Mouse (Mus musculus): ENCODE results near the gene Gm32742. TPM values are rescaled to one million over a fixed set of nuclear protein-coding genes. Genes with fewer than 3 reads are reported as not detected.
A peak's percentile ranks its signal among the peaks of the same experiment; 100 is the strongest.

The Gm32742 gene
- not detected in 3 replicates for total RNA-seq (2017)

DNA sequence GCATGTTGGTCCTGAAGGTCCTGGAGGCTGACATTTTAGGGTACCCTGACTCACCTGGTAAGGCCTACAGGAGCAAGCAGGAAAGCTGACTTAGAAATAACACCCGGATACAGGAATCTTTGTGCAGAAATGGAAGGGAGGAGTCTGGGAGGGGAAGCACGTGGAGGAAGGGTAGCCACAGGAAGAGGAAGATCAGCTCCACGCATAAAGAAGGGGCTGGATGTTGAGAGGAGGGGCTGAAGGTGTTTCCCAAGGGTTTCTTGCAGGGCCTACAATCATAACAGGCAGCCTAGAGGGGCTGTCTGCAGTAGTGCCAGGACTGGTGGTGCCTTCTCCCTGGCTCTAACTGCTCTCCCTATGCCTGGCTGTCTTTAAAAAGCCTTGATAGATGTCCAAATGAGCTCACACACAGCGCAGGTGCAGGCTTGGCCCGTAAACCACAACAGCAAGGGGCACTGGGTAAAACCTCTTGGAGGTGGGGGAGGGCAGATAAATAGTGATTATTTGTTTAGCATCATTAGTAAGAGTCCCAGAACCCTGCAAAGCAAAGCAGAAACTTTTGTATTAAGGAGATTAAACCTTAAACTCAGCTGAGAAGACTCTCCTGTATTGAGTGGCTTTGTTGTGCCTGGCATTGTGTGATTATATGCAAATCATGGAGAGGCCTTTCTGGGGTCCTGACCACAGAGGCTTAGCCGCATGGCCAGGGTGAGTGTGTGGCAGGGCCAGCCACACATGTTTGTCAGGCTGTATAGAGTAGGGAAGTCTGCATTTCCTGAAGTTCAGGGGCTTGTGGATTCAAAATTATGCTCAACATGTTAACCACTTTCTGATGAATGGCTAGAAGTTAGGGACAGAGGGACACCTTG, at the start of gene Gm32742:
Gm32742 (minus strand) TSS at position 206 of the 869 bp plus-strand sequence.
- ATAC-seq (replicated peaks; ENCODE audit: insufficient number of reproducible peaks, low FRiP score, low TSS enrichment, poor library complexity, severe bottlenecking): no peak

GRCm38 (mm10) chr9:51213729-51214237, 48.5 kb upstream of the Gm32742 start:
- 0 out of 2 replicates have a peak, but pooled peaks have one; percentile 20 for ATAC-seq (replicated peaks; ENCODE audit: insufficient number of reproducible peaks, low FRiP score, low TSS enrichment, poor library complexity, severe bottlenecking)

DNA sequence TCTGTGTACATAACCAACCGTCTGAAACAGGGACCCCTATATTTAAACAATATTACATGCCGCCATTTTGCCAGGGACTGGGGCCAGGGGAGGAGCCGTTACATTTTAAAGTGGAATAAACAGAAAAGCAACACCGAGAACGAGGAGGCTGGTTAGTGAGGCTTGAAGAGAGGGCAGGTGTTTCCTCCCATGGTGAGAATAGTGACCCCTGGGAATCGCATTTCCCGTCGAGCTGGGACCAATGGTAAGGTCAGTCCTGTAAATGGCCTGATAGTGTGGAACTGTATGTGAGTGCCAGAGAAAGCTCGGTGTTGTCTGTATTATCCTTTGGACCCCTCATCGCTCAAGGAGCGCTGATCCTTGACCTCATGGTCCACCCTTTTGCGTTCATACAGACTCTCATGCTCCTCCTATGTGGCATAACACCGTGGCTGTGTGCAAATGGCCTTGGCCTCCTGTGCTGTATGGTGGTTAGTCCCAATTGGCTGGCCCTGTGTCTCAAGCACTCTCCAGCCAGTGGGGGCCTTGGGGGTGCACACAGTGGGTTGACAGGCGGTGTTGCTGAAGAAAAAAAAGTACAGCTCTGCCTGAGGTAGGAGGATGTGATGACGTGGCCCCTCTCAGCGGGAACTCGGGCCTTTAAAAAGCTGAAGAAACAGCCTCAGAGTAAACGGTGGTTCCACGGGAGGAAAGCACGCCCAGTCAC, 47.9 kb upstream of the Gm32742 start, which contains the start of gene Pou2af1:
Pou2af1 (plus strand) TSS at position 686 of the 706 bp plus-strand sequence.
- peak; percentile 53 for ATAC-seq (replicated peaks; ENCODE audit: insufficient number of reproducible peaks, low FRiP score, low TSS enrichment, poor library complexity, severe bottlenecking)

DNA sequence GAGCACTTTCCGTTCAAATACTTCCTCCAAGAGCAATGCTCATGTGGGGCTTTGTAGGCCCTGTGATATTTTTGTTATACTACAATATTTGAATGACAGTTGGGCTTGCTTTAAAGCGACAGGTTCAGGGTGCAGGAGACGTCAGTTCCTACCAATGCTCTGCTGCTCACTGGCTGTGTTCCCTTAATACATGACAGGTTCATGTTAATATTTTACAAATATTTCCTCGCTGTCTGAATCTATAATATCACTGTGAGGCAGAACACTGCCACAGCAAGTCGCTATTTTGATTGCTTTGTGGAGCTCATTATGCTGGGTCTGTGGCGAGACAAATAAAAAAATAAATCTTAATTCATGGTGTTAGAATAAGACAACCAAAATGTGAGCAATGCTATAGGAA, 45.9 kb upstream of the Gm32742 start:
- ATAC-seq (replicated peaks; ENCODE audit: insufficient number of reproducible peaks, low FRiP score, low TSS enrichment, poor library complexity, severe bottlenecking): no peak

DNA sequence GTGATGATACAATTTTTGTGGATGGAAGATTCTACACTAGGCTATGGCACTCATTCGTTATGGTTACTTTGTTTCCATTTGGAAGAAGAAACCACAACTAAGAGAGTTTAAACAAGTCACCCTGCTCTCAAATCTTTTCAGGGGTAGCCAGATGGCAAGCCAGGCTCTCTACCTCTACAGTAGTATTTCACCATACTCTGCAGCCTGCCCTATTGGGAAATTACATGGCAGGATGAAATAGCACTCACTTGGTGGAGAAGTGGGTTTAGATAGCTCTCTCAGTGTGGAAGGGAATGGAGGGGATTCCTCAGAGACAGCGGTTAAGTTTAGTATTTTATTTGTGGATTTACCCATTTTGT, 43.6 kb upstream of the Gm32742 start:
- ATAC-seq (replicated peaks; ENCODE audit: insufficient number of reproducible peaks, low FRiP score, low TSS enrichment, poor library complexity, severe bottlenecking): no peak

DNA sequence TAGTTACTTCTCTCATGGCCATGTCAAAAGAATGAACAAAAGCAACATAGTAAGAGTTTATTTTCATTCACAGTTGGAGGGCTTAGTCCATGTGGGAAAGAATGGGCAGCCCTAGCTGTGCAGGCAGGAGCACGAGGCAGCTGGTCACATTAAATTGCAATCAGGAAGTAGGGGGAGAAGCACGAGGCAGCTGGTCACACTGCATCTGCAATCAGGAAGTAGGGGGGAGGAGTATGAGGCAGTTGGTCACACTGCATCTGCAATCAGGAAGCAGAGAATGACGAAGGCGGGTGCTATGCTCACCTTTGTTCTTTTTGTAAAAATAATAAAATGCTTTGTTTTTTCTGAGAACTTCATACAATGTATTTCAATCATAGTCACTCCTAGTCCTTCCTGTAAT, 29.5 kb upstream of the Gm32742 start:
- no peak for ATAC-seq (replicated peaks; ENCODE audit: insufficient number of reproducible peaks, low FRiP score, low TSS enrichment, poor library complexity, severe bottlenecking)

DNA sequence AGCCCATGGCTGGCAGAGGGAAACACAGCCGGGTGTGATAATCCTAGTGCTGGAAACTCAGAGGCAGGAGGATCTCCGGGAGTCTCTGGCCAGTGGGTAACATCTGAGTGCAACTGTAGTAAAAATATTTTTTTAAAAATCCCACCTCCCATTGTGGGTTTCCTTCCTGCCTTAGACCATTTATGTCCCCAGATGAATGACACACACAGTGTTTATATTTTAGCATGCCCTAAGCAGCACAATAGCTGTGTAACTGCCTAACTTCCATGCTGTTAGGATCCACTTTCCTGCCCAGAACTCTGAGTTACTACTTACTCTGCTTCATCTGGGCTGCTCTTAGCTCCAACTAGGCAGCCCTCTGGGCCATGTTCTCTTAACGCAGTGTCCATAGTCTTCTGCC, 25.3 kb upstream of the Gm32742 start:
- ATAC-seq (replicated peaks; ENCODE audit: insufficient number of reproducible peaks, low FRiP score, low TSS enrichment, poor library complexity, severe bottlenecking): no peak

GRCm38 (mm10) chr9:51185871-51186270, 20.6 kb upstream of the Gm32742 start:
- no peak for ATAC-seq (replicated peaks; ENCODE audit: insufficient number of reproducible peaks, low FRiP score, low TSS enrichment, poor library complexity, severe bottlenecking)

DNA sequence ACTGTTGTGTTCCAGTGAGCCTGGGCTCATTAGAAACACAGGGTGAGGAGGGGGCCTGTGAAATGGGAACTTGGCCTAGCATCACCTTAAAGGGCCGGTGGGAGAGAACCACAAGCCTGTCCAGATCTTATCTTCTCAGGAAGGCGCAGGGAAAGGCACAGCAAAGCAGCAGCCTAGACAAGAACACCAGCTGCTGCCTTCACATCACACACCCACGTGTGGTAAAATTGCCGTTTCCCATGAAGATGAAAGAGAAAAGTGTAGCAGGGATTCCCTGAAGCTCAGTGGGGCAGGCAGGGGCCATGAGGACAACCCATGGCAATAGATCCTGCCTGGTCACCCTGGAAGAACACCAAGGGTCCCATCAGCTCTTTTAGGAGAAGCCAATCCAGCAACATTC, 20.1 kb upstream of the Gm32742 start:
- ATAC-seq (replicated peaks; ENCODE audit: insufficient number of reproducible peaks, low FRiP score, low TSS enrichment, poor library complexity, severe bottlenecking): no peak

- no peak for ATAC-seq (replicated peaks; ENCODE audit: insufficient number of reproducible peaks, low FRiP score, low TSS enrichment, poor library complexity, severe bottlenecking)
Measured at GRCm38 (mm10) chr9:51182716-51183710, 17.7 kb upstream of the Gm32742 start.

DNA sequence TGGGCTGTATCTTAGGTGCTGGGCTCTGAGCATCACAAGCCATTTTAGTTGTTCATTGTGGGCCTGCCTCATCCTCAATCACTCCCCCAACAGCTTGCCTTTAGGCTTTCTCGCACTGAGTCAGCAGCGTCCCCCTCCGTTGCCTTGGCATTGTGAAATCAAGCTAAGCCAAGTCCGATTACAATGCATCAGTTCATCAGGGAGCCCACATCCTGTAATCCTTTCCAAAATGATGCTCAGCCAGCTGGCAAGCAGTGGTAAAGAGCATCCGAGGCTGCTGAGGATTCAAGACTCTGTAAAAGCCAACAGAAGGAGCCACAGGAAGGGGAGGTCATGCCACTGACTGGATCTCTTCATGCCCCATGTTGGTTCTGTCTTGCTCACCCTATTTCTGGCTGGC, 15.3 kb upstream of the Gm32742 start:
- no peak for ATAC-seq (replicated peaks; ENCODE audit: insufficient number of reproducible peaks, low FRiP score, low TSS enrichment, poor library complexity, severe bottlenecking)

- ATAC-seq (replicated peaks; ENCODE audit: insufficient number of reproducible peaks, low FRiP score, low TSS enrichment, poor library complexity, severe bottlenecking): no peak
Measured at GRCm38 (mm10) chr9:51178297-51178696, 13.0 kb upstream of the Gm32742 start.

- ATAC-seq (replicated peaks; ENCODE audit: insufficient number of reproducible peaks, low FRiP score, low TSS enrichment, poor library complexity, severe bottlenecking): no peak
Measured at GRCm38 (mm10) chr9:51175722-51176121, 10.4 kb upstream of the Gm32742 start.

DNA sequence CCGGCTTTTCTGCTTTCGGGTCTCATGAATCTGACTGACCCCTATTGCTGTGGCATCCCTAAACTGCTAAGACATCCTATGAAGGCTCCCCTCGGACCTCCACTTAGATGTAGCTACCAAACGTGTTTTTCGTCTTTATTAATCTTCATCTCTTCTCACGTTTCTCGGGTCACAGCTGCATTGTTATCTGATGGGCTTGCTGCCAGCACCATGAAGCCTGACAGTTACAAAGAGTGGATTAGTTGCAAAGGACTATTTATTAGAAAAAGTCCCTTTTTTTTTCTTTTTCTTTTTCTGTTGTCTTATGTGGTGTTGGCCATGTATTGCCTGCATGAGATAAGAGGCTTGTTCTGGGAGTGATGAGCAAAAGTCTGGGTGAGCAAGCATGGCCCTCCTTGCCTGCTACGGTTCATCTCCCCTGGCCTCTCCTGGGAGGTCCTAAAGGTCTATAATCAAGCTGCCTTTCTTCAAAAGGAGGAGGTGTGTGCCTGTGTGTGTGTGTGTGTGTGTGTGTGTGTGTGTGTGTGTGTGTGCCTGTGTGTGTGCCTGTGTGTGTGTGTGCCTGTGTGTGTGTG, 9.7 kb upstream of the Gm32742 start:
- no peak for ATAC-seq (replicated peaks; ENCODE audit: insufficient number of reproducible peaks, low FRiP score, low TSS enrichment, poor library complexity, severe bottlenecking)

- ATAC-seq (replicated peaks; ENCODE audit: insufficient number of reproducible peaks, low FRiP score, low TSS enrichment, poor library complexity, severe bottlenecking): no peak
Measured at GRCm38 (mm10) chr9:51170298-51170697, 5.0 kb upstream of the Gm32742 start.

DNA sequence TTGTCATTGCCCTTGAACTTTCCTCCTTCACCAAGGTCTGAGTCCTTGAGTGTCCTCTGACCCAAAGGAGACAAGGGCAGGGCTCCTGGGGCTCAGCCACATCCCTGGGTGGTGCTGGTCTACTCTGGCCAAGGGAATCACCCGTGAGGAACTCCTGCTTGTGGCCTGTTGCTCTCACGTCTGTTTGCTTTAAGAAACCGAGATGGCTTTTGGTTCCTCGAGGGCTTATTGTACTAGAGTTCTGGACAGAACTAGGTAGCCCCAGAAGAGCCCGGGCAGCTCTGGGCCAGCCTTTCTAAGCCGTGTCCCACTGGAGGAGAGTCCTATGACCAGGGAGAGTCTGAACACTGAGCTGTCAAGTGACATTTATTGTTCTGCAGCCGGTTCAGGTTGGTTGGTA, 3.8 kb upstream of the Gm32742 start:
- no peak for ATAC-seq (replicated peaks; ENCODE audit: insufficient number of reproducible peaks, low FRiP score, low TSS enrichment, poor library complexity, severe bottlenecking)

- no peak for ATAC-seq (replicated peaks; ENCODE audit: insufficient number of reproducible peaks, low FRiP score, low TSS enrichment, poor library complexity, severe bottlenecking)
Measured at GRCm38 (mm10) chr9:51168698-51169097, 3.4 kb upstream of the Gm32742 start.

DNA sequence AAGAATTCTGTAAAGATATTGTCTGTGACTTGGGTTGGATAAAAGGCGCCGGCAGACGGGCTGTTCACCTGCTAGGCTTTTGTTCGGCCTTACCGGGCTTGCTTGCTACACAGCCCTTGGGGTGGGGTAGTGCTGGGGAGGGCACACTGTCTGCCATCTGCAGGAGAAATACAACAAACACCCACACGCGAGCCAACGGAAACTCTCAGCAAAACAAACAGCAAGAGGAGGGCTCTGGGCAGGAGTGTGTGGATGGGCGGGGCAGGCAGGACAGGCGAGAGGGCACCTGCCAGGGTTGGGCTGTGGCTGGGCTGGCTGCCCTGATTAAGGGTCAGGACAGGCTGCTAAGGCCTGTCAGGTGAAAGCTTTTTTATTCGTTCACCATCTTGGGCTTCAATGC, 2.6 kb upstream of the Gm32742 start:
- ATAC-seq (replicated peaks; ENCODE audit: insufficient number of reproducible peaks, low FRiP score, low TSS enrichment, poor library complexity, severe bottlenecking): no peak
